Mouse (Mus musculus) kidney, adult 10 weeks (tissue): Measurements from ENCODE around the gene Calhm1. TPM values are rescaled to one million over a fixed set of nuclear protein-coding genes. Genes with fewer than 3 reads are reported as not detected.

Experiments
- polyA plus RNA-seq: library from polyadenylated mRNA; stranded (reverse); fragments of 350-450 nt; fragmentation: Illumina TruSeq; extraction: RNeasy Lipid Tissue Mini Kit (QIAGEN cat#74804); gene quantifications from one replicate; pipeline ENCODE4 v1.2.3, GENCODE M21; 2014; ENCODE audit warnings: low read depth, low replicate concordance

The Calhm1 gene
- polyA plus RNA-seq, result not detected

GRCm38 (mm10) chr19:47144154-47144553 lies at the start of gene Calhm1:
TSS of gene Calhm1 (minus strand) at chr19:47144254.

GRCm38 (mm10) chr19:47178431-47179271 lies 34.6 kb upstream of the Calhm1 start, which contains the start of gene Neurl1a:
TSS of gene Neurl1a (plus strand) at chr19:47178820.

DNA sequence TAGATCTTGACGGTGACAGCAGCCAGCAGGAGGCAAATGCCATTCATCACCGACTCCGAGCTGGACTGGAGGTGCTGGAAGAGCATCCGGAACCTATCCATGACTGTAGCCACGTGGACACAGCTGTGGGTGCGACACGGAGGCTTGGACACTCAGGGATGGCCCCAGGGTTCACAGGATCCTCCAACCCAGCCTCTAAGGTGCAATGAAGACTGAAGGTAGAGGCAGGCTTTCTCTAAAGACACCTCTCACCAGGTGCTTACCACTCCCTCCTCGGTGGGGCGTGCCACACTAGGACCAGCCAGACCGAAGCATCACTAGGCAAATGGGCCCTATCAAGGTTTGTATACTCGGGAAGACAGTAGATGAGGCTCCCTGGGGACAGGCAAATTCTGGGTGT lies 13.6 kb upstream of the Calhm1 start, which contains the start of gene Calhm3:
Gene Calhm3 (minus strand): TSS at position 101 of the 400 bp plus-strand sequence.

GRCm38 (mm10) chr19:47137771-47138421 lies 6.2 kb downstream of the Calhm1 start, which contains the start of gene Calhm2:
TSS of gene Calhm2 (minus strand) at chr19:47138294.

Other genes with a start within 250 kb of the Calhm1 start
- gene Ina, start 129.6 kb downstream of the Calhm1 start, polyA plus RNA-seq, result not detected
- 166 TPM for gene Nt5c2, start 129.1 kb downstream of the Calhm1 start, polyA plus RNA-seq
- 22.5 TPM for gene Pcgf6, start 93.3 kb downstream of the Calhm1 start, polyA plus RNA-seq
- 6.5 TPM for gene Taf5, start 76.5 kb downstream of the Calhm1 start, polyA plus RNA-seq
- gene Usmg5, start 53.6 kb downstream of the Calhm1 start, polyA plus RNA-seq, result 3,472 TPM
- gene Pdcd11, start 53.5 kb downstream of the Calhm1 start, polyA plus RNA-seq, result 2.5 TPM
- 0.44 TPM for gene Calhm2, start 6.0 kb downstream of the Calhm1 start, polyA plus RNA-seq
- gene Calhm3, start 13.5 kb upstream of the Calhm1 start, polyA plus RNA-seq, result not detected
- not detected for gene Neurl1a, start 34.6 kb upstream of the Calhm1 start, polyA plus RNA-seq